Mouse (Mus musculus): ENCODE measurements around the gene Dnah2. TPM values are rescaled to one million over a fixed set of nuclear protein-coding genes. Genes with fewer than 3 reads are reported as not detected.

The Dnah2 gene
- total and polyA plus RNA-seq, 3 experiments, result 0.04 to 0.07 TPM; not detected in 1

DNA sequence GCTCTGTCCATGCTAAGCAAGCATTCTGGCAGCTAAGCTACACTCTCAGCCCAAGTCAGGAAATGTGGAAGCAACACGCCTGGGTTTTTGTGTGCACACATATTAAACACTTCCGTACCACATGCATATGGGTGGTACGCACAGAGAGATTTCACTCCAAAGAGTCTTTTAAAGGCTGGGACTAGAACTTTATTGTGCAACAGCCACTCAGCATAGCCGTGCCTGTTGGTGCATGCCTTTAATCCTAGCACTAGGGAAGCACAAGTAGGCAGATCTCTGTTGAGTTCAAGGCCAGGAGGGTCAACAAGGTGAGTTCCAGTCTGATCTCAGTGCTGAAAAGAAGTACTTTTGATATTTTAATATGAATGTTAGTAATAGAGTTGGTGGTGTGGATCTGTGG is 25.3 kb downstream of the Dnah2 start:
- Histone ChIP-seq H3K27ac (ENCODE audit: control insufficient read depth, low read depth, low read length) (no peak overlapping the region), H3K4me1 (ENCODE audit: control insufficient read depth in 1 of 2, insufficient read depth in 2 of 2, low read length in 2 of 2) (no peaks in the 10 kb centered on the region), H3K27me3 (ENCODE audit: control insufficient read depth in 1 of 2, insufficient read depth in 2 of 2, low read length in 2 of 2) (peaks cover 4 to 19% of the 10 kb centered on the region in 2 experiments)

DNA sequence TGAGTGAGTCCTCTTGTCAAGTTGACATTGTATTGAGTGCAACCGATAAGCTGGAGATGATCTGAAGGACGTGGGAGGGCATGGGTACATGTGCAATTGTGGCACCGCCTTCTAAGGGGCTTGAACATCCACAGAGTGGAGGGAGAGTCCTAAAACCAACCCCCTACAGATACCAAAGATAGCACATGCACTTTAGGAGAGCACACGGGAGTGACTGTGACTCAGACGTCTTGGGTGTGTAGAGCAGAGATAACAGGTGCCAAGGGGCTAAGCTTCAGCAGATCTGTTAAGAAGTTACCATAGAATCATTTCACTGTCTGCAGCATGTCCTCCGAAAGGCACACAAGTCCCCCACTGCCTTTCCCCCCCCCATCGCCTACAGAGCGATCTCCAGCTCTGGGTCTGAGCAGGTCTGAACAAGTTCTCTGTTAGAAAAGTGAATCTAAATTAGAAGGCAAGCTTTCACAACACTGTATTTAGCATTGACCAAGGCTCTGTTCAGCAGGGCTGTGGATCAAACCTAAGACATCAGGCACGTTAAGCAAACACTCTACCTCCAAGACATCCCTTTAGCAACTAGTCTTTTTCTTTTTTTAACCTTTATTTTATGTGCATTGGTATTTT is 27.3 kb downstream of the Dnah2 start:
- peaks cover 0 to 5% of the 10 kb centered on the region in 2 experiments; a peak in 1 of 4 replicates for H3K4me1 ChIP-seq (ENCODE audit: control insufficient read depth in 1 of 2, insufficient read depth in 2 of 2, low read length in 2 of 2)
- H3K9ac ChIP-seq (ENCODE audit: control insufficient read depth, low read depth, low read length, poor library complexity, severe bottlenecking), result no peak overlapping the region
- no peaks in the 10 kb centered on the region for H3K9me3 ChIP-seq (replicated peaks; ENCODE audit: insufficient read depth, low read length)
- H3K4me3 ChIP-seq (ENCODE audit: control insufficient read depth in 1 of 2, insufficient read depth in 1 of 2, low read depth in 2 of 2, low read length in 2 of 2), result no peak overlapping the region
- H3K36me3 ChIP-seq (ENCODE audit: control insufficient read depth in 1 of 2, insufficient read depth in 2 of 2, low read length in 2 of 2), result no peaks in the 10 kb centered on the region
- no peak overlapping the region for H3K27ac ChIP-seq (ENCODE audit: control insufficient read depth, low read depth, low read length)
- DNase-seq (ENCODE audit: low read depth, low spot score), result no peak
- no peak for TF ChIP-seq ZNF384 (IDR thresholded peaks at IDR 0.05; ENCODE audit: low read depth, low read length)
- TF ChIP-seq MAFK (IDR thresholded peaks at IDR 0.05; ENCODE audit: borderline replicate concordance, low read depth, low read length), result no peak
- TF ChIP-seq BHLHE40 (IDR thresholded peaks at IDR 0.05; ENCODE audit: borderline replicate concordance, low read depth, low read length), result no peak
- no peak for TF ChIP-seq JUND (IDR thresholded peaks at IDR 0.05; ENCODE audit: low read depth, low read length)
- TF ChIP-seq SIN3A (IDR thresholded peaks at IDR 0.05; ENCODE audit: low read length), result no peak
- TF ChIP-seq MYC (IDR thresholded peaks at IDR 0.05; ENCODE audit: low read depth, low read length), result no peak
- TF ChIP-seq MAX (IDR thresholded peaks at IDR 0.05; ENCODE audit: low read length), result no peak
- no peak for TF ChIP-seq CHD2 (IDR thresholded peaks at IDR 0.05; ENCODE audit: low read length)
- no peak for TF ChIP-seq RAD21 (IDR thresholded peaks at IDR 0.05; ENCODE audit: low read depth, low read length)
- no peak for TF ChIP-seq ELF1 (IDR thresholded peaks at IDR 0.05; ENCODE audit: low read depth, low read length)
- no peak for TF ChIP-seq POLR2AphosphoS5 (IDR thresholded peaks at IDR 0.05; ENCODE audit: borderline replicate concordance, low read depth, low read length)
- TF ChIP-seq GATA1 (IDR thresholded peaks at IDR 0.05; ENCODE audit: low read depth, low read length), result no peak
- TF ChIP-seq TAL1 (IDR thresholded peaks at IDR 0.05; ENCODE audit: low read length), result no peak
- no peak for TF ChIP-seq KAT2A (conservative IDR thresholded peaks at IDR 0.05; ENCODE audit: low read depth, low read length)
- TF ChIP-seq UBTF (IDR thresholded peaks at IDR 0.05; ENCODE audit: borderline replicate concordance, insufficient read depth, low read depth, low read length), result no peak
- no peak for TF ChIP-seq CTCF (IDR thresholded peaks at IDR 0.05 in 2 of 3, conservative IDR thresholded peaks at IDR 0.05 in 1 of 3; ENCODE audit: control insufficient read depth in 1 of 3, insufficient read depth in 1 of 3, low read depth in 2 of 3, low read length in 3 of 3, poor library complexity in 1 of 3, severe bottlenecking in 1 of 3)
- no peak for TF ChIP-seq USF2 (IDR thresholded peaks at IDR 0.05; ENCODE audit: borderline replicate concordance in 1 of 2, insufficient read depth in 1 of 2, low read depth in 1 of 2, low read length in 2 of 2)
- no peak for TF ChIP-seq RCOR1 (IDR thresholded peaks at IDR 0.05; ENCODE audit: low read depth, low read length)
- H3K27me3 ChIP-seq (ENCODE audit: control insufficient read depth in 1 of 2, insufficient read depth in 2 of 2, low read length in 2 of 2), result peaks cover 3 to 16% of the 10 kb centered on the region in 2 experiments
- H3K79me2 ChIP-seq (ENCODE audit: control insufficient read depth, insufficient read depth, low read length, poor library complexity), result no peaks in the 10 kb centered on the region

More for the DNA sequence above, 25.3 kb downstream of the Dnah2 start:
- no peak for DNase-seq (ENCODE audit: low read depth, low spot score)
- H3K9me3 ChIP-seq (replicated peaks; ENCODE audit: insufficient read depth, low read length), result no peaks in the 10 kb centered on the region
- no peaks in the 10 kb centered on the region for H3K36me3 ChIP-seq (ENCODE audit: control insufficient read depth in 1 of 2, insufficient read depth in 2 of 2, low read length in 2 of 2)
- no peaks in the 10 kb centered on the region for H3K79me2 ChIP-seq (ENCODE audit: control insufficient read depth, insufficient read depth, low read length, poor library complexity)
- TF ChIP-seq POLR2A (IDR thresholded peaks at IDR 0.05; ENCODE audit: control insufficient read depth in 1 of 2, insufficient read depth in 1 of 2, low read depth in 1 of 2, low read length in 2 of 2, poor library complexity in 1 of 2), result no peak
- no peak for TF ChIP-seq MYB (IDR thresholded peaks at IDR 0.05; ENCODE audit: low read depth, low read length)
- no peak for TF ChIP-seq EP300 (IDR thresholded peaks at IDR 0.05; ENCODE audit: low read depth in 1 of 2, low read length in 2 of 2)
- H3K9ac ChIP-seq (ENCODE audit: control insufficient read depth, low read depth, low read length, poor library complexity, severe bottlenecking), result no peak overlapping the region
- H3K4me3 ChIP-seq (ENCODE audit: control insufficient read depth in 1 of 2, insufficient read depth in 1 of 2, low read depth in 2 of 2, low read length in 2 of 2), result no peak overlapping the region

Measured in MEL (cell line).